Comparison of ENCODE assay signal across 32 mouse cellular contexts in the genomic region with DNA sequence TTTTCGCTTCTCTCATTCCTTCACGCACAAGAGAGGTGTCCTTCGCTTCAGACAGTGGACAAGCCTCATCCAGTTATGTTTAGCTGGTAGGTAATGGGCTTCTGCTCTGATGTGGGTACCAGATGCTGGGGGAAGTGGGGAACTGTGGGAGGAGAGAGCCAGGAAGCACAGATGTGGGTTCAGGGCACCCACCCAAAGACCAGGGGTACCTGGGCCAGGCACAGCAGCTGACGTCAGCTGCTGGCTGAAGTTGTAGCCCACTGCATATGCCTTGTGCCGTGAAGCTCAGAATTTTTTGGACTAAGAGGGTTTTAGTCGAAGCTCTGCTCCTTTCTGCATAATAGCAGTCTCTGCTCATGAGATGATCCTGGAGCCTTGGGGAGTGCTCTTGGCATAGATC. TPM values are rescaled to one million over a fixed set of nuclear protein-coding genes. Genes with fewer than 3 reads are reported as not detected.
"Had no signal": no experiment of that assay in that cellular context is flagged by ENCODE, and none has a peak within 500 bp of the region (broad histone marks: within the 10 kb centered on the region; RNA-seq: fewer than 3 reads in every experiment).

No protein-coding gene starts in this region.

- DNase-seq: left cerebral cortex, postnatal 4 days; liver; liver, embryonic 13.5 days; liver, postnatal 0 days; lung, adult 18-20 months; lung, adult 2 months; lung, embryonic 14.5 days; lung, postnatal 10 days; lung, postnatal 14 days; lung, postnatal 36 days; lung, postnatal 4 days; midbrain, embryonic 14.5 days had no signal

- ATAC-seq: liver, embryonic 12.5 days; liver, postnatal 0 days; lung, postnatal 0 days; midbrain, embryonic 13.5 days; midbrain, embryonic 15.5 days; midbrain, embryonic 16.5 days had no signal

- H3K27me3 ChIP-seq: limb, embryonic 12.5 days; limb, embryonic 13.5 days; limb, embryonic 15.5 days; liver, embryonic 12.5 days; liver, embryonic 13.5 days; liver, embryonic 15.5 days; lung, embryonic 15.5 days; midbrain, embryonic 12.5 days; midbrain, embryonic 13.5 days; midbrain, embryonic 15.5 days; neural tube, embryonic 12.5 days had no signal

- H3K4me1 ChIP-seq: limb, embryonic 12.5 days; limb, embryonic 13.5 days; limb, embryonic 15.5 days; liver, embryonic 12.5 days; liver, embryonic 13.5 days; liver, embryonic 15.5 days; lung, embryonic 15.5 days; megakaryocyte, embryonic 14.5 days; midbrain, embryonic 10.5 days; midbrain, embryonic 13.5 days; midbrain, embryonic 15.5 days; neural tube, embryonic 12.5 days had no signal

- H3K9ac ChIP-seq: limb, embryonic 12.5 days; limb, embryonic 13.5 days; limb, embryonic 15.5 days; liver, embryonic 12.5 days; liver, embryonic 13.5 days; liver, embryonic 14.5 days; liver, embryonic 15.5 days; liver, postnatal 0 days; lung, embryonic 14.5 days; lung, embryonic 15.5 days; midbrain, embryonic 12.5 days; midbrain, embryonic 13.5 days; midbrain, embryonic 15.5 days; neural tube, embryonic 12.5 days had no signal

- H3K27ac ChIP-seq: limb, embryonic 10.5 days; limb, embryonic 12.5 days; limb, embryonic 13.5 days; limb, embryonic 15.5 days; liver, embryonic 12.5 days; liver, embryonic 13.5 days; liver, embryonic 14.5 days; liver, embryonic 15.5 days; lung, embryonic 15.5 days; macrophage; midbrain, embryonic 10.5 days; midbrain, embryonic 12.5 days; midbrain, embryonic 13.5 days; midbrain, embryonic 15.5 days; neural tube, embryonic 12.5 days had no signal

- H3K4me3 ChIP-seq: limb, embryonic 10.5 days; limb, embryonic 12.5 days; limb, embryonic 13.5 days; limb, embryonic 15.5 days; liver, embryonic 12.5 days; liver, embryonic 13.5 days; liver, embryonic 15.5 days; lung, embryonic 15.5 days; megakaryocyte, embryonic 14.5 days; midbrain, embryonic 10.5 days; midbrain, embryonic 12.5 days; midbrain, embryonic 13.5 days; midbrain, embryonic 15.5 days; myocyte; neural tube, embryonic 12.5 days had no signal

- H3K9me3 ChIP-seq: limb, embryonic 10.5 days; limb, embryonic 12.5 days; limb, embryonic 13.5 days; limb, embryonic 15.5 days; liver, embryonic 12.5 days; liver, embryonic 13.5 days; liver, embryonic 15.5 days; lung, embryonic 15.5 days; megakaryocyte, embryonic 14.5 days; midbrain, embryonic 10.5 days; midbrain, embryonic 12.5 days; midbrain, embryonic 13.5 days; midbrain, embryonic 15.5 days; neural tube, embryonic 12.5 days had no signal

- H3K36me3 ChIP-seq: limb, embryonic 10.5 days; limb, embryonic 12.5 days; limb, embryonic 13.5 days; limb, embryonic 15.5 days; liver, embryonic 12.5 days; liver, embryonic 13.5 days; liver, embryonic 15.5 days; lung, embryonic 15.5 days; midbrain, embryonic 10.5 days; midbrain, embryonic 12.5 days; midbrain, embryonic 13.5 days; midbrain, embryonic 15.5 days; neural tube, embryonic 12.5 days had no signal

- H3K4me2 ChIP-seq: limb, embryonic 12.5 days; limb, embryonic 13.5 days; limb, embryonic 15.5 days; liver, embryonic 11.5 days; liver, embryonic 12.5 days; liver, embryonic 13.5 days; liver, embryonic 15.5 days; lung, embryonic 14.5 days; lung, embryonic 15.5 days; midbrain, embryonic 11.5 days; midbrain, embryonic 12.5 days; midbrain, embryonic 13.5 days; midbrain, embryonic 15.5 days; neural tube, embryonic 12.5 days had no signal

RNA-seq across cellular contexts. Expression of a gene that starts 56.5 kb away (rescaled TPM):
- polyA plus RNA-seq: macrophage had no signal
